Mouse (Mus musculus) ES-E14 (cell line): Measurements from ENCODE around the gene Dalrd3. TPM values are rescaled to one million over a fixed set of nuclear protein-coding genes. Genes with fewer than 3 reads are reported as not detected.

Experiments
- DNase-seq: peaks from one replicate; pipeline ENCODE4 v3.0.0-alpha.2; 2013; ENCODE audit warnings: low read depth, low spot score
- H3K27ac ChIP-seq: 2 replicates; pipeline ENCODE4 v1.5.1; 2012; ENCODE audit warnings: low read depth, mild to moderate bottlenecking, low read length, moderate library complexity, mixed read lengths; ENCODE audit not compliant: poor library complexity, insufficient read depth, severe bottlenecking
- H3K36me3 ChIP-seq: 2 replicates; pipeline ENCODE4 v1.6.1; 2012; ENCODE audit warnings: mild to moderate bottlenecking, low read length, moderate library complexity, mixed read lengths; ENCODE audit not compliant: control insufficient read depth, poor library complexity, insufficient read depth, severe bottlenecking
- H3K4me1 ChIP-seq, 2 experiments: fragments of 150-350 bp in 1 of 2; sonication (generic) in 1 of 2; 2 replicates each; pipeline ENCODE4 v1.6.1; 2012; ENCODE audit warnings: low read length in 2 of 2, mild to moderate bottlenecking in 1 of 2, mixed read lengths in 1 of 2; ENCODE audit not compliant: control insufficient read depth in 2 of 2, insufficient read depth in 2 of 2, poor library complexity in 1 of 2
- H3K4me3 ChIP-seq, 2 experiments: fragments of 150-350 bp in 1 of 2; sonication (generic) in 1 of 2; 2 replicates each; pipeline ENCODE4 v1.5.1; 2012; ENCODE audit warnings: low read length in 2 of 2, low read depth in 1 of 2, mild to moderate bottlenecking in 1 of 2, mixed read lengths in 1 of 2; ENCODE audit not compliant: insufficient read depth in 1 of 2, poor library complexity in 1 of 2, severe bottlenecking in 1 of 2
- H3K9ac ChIP-seq: 2 replicates; pipeline ENCODE4 v1.6.1; 2012; ENCODE audit warnings: low read depth, mild to moderate bottlenecking, low read length, mixed read lengths; ENCODE audit not compliant: poor library complexity, insufficient read depth, severe bottlenecking
- H3K9me3 ChIP-seq: fragments of 150-350 bp; sonication (generic); 2 replicates; pipeline ENCODE4 v1.6.1; 2012; ENCODE audit warnings: low read depth, mild to moderate bottlenecking, low read length; ENCODE audit not compliant: control insufficient read depth, insufficient read depth
- CHD2 ChIP-seq: IDR thresholded peaks from 2 replicates; pipeline ENCODE4 v1.6.1; 2014; ENCODE audit warnings: mild to moderate bottlenecking, low read depth, low read length, inconsistent platforms
- HCFC1 ChIP-seq: IDR thresholded peaks from 2 replicates; pipeline ENCODE4 v1.6.1; 2012; ENCODE audit warnings: low read length, inconsistent platforms, borderline replicate concordance; ENCODE audit not compliant: insufficient read depth
- MAFK ChIP-seq: IDR thresholded peaks from 2 replicates; pipeline ENCODE4 v1.6.1; 2014; ENCODE audit warnings: mild to moderate bottlenecking, low read depth, low read length, inconsistent platforms; ENCODE audit not compliant: insufficient read depth
- ZC3H11A ChIP-seq: IDR thresholded peaks from 2 replicates; pipeline ENCODE4 v1.6.1; 2012; ENCODE audit warnings: low read depth, mild to moderate bottlenecking, inconsistent platforms, low read length, borderline replicate concordance
- ZNF384 ChIP-seq: IDR thresholded peaks from 2 replicates; pipeline ENCODE4 v1.6.1; 2012; ENCODE audit warnings: low read depth, low read length, inconsistent platforms
- in situ Hi-C, 2 experiments: fragments of 600-800 bp; cut with MboI; formaldehyde crosslinking; loops; one replicate each; pipeline ENCODE4 v1.15.1; 2025; ENCODE audit warnings: low sequenced_read_pairs in 2 of 2, inconsistent platforms in 1 of 2; ENCODE audit not compliant: unreplicated experiment in 2 of 2
- total RNA-seq: library from RNA; depleted of rRNA; stranded (reverse); fragments of 300-350 nt; gene quantifications from 2 replicates; pipeline ENCODE4 v1.2.3, GENCODE M21; 2012

The Dalrd3 gene
- total RNA-seq, 1 experiment = 112 TPM

GRCm38 (mm10) chr9:108571401-108571973 lies 1.8 kb downstream of the Dalrd3 start:
- DNase-seq = no peak
- in situ Hi-C loops = no loop called here
- Histone ChIP-seq H3K4me3 (no peak overlapping the region), H3K36me3 (peaks cover 35% of the 10 kb centered on the region), H3K27ac (no peak overlapping the region), H3K9me3 (no peaks in the 10 kb centered on the region), H3K4me1 (peaks cover 6 to 32% of the 10 kb centered on the region in 2 experiments; a peak in 3 of 4 replicates), H3K9ac (no peak overlapping the region)
- TF ChIP-seq HCFC1 (no peak), MAFK (no peak), ZC3H11A (no peak), CHD2 (no peak), ZNF384 (no peak)

- in situ Hi-C loops = no loop called here
- TF ChIP-seq ZC3H11A (no peak), MAFK (no peak), ZNF384 (no peak), CHD2 (no peak), HCFC1 (no peak)
- Histone ChIP-seq H3K36me3 (peaks cover 35% of the 10 kb centered on the region), H3K4me3 (no peak overlapping the region), H3K9ac (no peak overlapping the region), H3K27ac (no peak overlapping the region), H3K9me3 (no peaks in the 10 kb centered on the region), H3K4me1 (peaks cover 6 to 39% of the 10 kb centered on the region in 2 experiments; a peak in 3 of 4 replicates)
- DNase-seq = no peak
Observed at GRCm38 (mm10) chr9:108572321-108572720, 2.6 kb downstream of the Dalrd3 start.

- peak overlapping the region; percentile 29; the same call in 1 of the 2 replicates for H3K27ac ChIP-seq
- peak overlapping the region; percentile 17; the same call in 1 of the 2 replicates for H3K9ac ChIP-seq
- in situ Hi-C loops = no loop called here
- TF ChIP-seq ZNF384 (no peak), HCFC1 (no peak), CHD2 (no peak), ZC3H11A (no peak), MAFK (no peak)
- DNase-seq = peak; percentile 82
- H3K4me1 ChIP-seq = peaks cover 4 to 41% of the 10 kb centered on the region in 2 experiments; a peak in 3 of 4 replicates
- H3K4me3 ChIP-seq = peak overlapping the region; percentile 2 to 9; a peak in 1 of 4 replicates
- no peaks in the 10 kb centered on the region for H3K9me3 ChIP-seq
- peaks cover 35% of the 10 kb centered on the region for H3K36me3 ChIP-seq
Observed at GRCm38 (mm10) chr9:108573774-108574690, 4.3 kb downstream of the Dalrd3 start.

- DNase-seq = no peak
- Histone ChIP-seq H3K4me1 (peaks cover 6 to 49% of the 10 kb centered on the region in 2 experiments; a peak in 3 of 4 replicates), H3K27ac (no peak overlapping the region), H3K9me3 (no peaks in the 10 kb centered on the region), H3K36me3 (peaks cover 35% of the 10 kb centered on the region), H3K4me3 (0 out of 4 replicates have a peak overlapping the region, but pooled peaks of 1 of the 2 experiments have one; percentile 17), H3K9ac (no peak overlapping the region)
- in situ Hi-C loops = no loop called here
- TF ChIP-seq MAFK (no peak), CHD2 (no peak), ZC3H11A (no peak), ZNF384 (no peak)
Observed at GRCm38 (mm10) chr9:108574921-108575320, 5.2 kb downstream of the Dalrd3 start.
